In the genomic region with DNA sequence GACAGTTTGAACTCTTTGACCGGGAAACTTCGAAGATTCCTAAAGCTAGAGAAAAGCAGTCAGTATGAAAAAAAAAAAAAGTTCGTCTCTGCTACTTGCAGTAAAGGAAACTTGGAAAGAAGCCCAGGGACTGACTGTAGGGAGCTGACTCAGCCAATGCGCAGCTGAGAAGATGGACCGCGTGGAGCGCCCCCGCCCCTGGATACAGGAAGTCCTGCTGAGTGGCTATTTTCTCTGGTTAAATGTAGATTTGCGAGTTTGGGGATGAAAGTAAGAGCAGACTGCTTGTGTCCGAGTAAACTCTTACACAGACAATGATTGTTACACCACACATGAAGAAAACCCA, we compare ENCODE assay signal across 8 mouse cellular contexts. TPM values are rescaled to one million over a fixed set of nuclear protein-coding genes. Genes with fewer than 3 reads are reported as not detected.
A peak's percentile ranks its signal among the peaks of the same experiment; 100 is the strongest.
DNase-seq lines count a peak whose midpoint lies in the region; ATAC-seq and TF ChIP-seq lines count a peak whose summit lies in the region.

No protein-coding gene starts in this region.

- H3K9me3 ChIP-seq in ES-E14 (ENCODE audit: control insufficient read depth, insufficient read depth, low read depth, low read length): no peaks in the 10 kb centered on the region
- H3K9me3 ChIP-seq in hindbrain, embryonic 10.5 days: no peaks in the 10 kb centered on the region
- H3K9me3 ChIP-seq in neural tube, embryonic 14.5 days (ENCODE audit: control insufficient read depth, low read length): no peaks in the 10 kb centered on the region

- H3K4me2 ChIP-seq in neural tube, embryonic 14.5 days (ENCODE audit: low read depth, low read length): peak overlapping the region; percentile 15; the same call in 1 of the 2 replicates

- no peaks in the 10 kb centered on the region for H3K27me3 ChIP-seq in hindbrain, embryonic 10.5 days (ENCODE audit: insufficient read depth, poor library complexity, severe bottlenecking)
- no peaks in the 10 kb centered on the region for H3K27me3 ChIP-seq in neural tube, embryonic 14.5 days (ENCODE audit: control insufficient read depth, insufficient read depth, low read length)

- no peak for TF ChIP-seq POLR2A in lung, adult 2 months (IDR thresholded peaks at IDR 0.05; ENCODE audit: borderline replicate concordance, extremely low read depth, low read depth, low read length)

- H3K4me3 ChIP-seq in ES-E14 (ENCODE audit: insufficient read depth in 1 of 2, low read depth in 1 of 2, low read length in 2 of 2, poor library complexity in 1 of 2, severe bottlenecking in 1 of 2): 0 out of 4 replicates have a peak overlapping the region, but pooled peaks of 1 of the 2 experiments have one; percentile 4
- H3K4me3 ChIP-seq in hindbrain, embryonic 10.5 days: peak overlapping the region; percentile 34
- peak overlapping the region; percentile 43 for H3K4me3 ChIP-seq in lung, adult 2 months (replicated peaks; ENCODE audit: extremely low read depth, low read depth, low read length)
- H3K4me3 ChIP-seq in neural tube, embryonic 14.5 days (ENCODE audit: low read depth, low read length): no peak overlapping the region

- peak; percentile 33 for DNase-seq in ES-E14 (ENCODE audit: low read depth, low spot score)
- DNase-seq in cerebellum, adult 9-10 months: peak; percentile 63
- DNase-seq in frontal cortex, postnatal 14 days (ENCODE audit: low spot score in 2 of 2): peak; percentile 65 to 75
- peak; percentile 36 for DNase-seq in hindbrain, embryonic 10.5 days (ENCODE audit: low spot score)
- DNase-seq in layer of hippocampus, adult 9-10 months (ENCODE audit: low spot score): peak; percentile 60
- no peak for DNase-seq in lung, adult 2 months
- peak; percentile 53 for DNase-seq in thymus, postnatal 14 days

- peak; percentile 80 for ATAC-seq in neural tube, embryonic 14.5 days (ENCODE audit: low read depth)

- no peak overlapping the region for H3K27ac ChIP-seq in ES-E14 (ENCODE audit: insufficient read depth, low read depth, low read length, poor library complexity, severe bottlenecking)
- peak overlapping the region; percentile 66; the same call in 1 of the 2 replicates for H3K27ac ChIP-seq in hindbrain, embryonic 10.5 days
- peak overlapping the region; percentile 61; the same call in 1 of the 2 replicates for H3K27ac ChIP-seq in neural tube, embryonic 14.5 days (ENCODE audit: low read depth, low read length)

- H3K9ac ChIP-seq in ES-E14 (ENCODE audit: insufficient read depth, low read depth, low read length, poor library complexity, severe bottlenecking): no peak overlapping the region
- no peak overlapping the region for H3K9ac ChIP-seq in neural tube, embryonic 14.5 days (replicated peaks; ENCODE audit: low read depth, low read length)

- in situ Hi-C loops in ES-E14 (cut with MboI; ENCODE audit: low sequenced_read_pairs in 2 of 2, unreplicated experiment in 2 of 2): no loop called here

- peaks cover 3 to 5% of the 10 kb centered on the region in 2 experiments; a peak in 2 of 4 replicates for H3K4me1 ChIP-seq in ES-E14 (ENCODE audit: control insufficient read depth in 2 of 2, insufficient read depth in 2 of 2, low read length in 2 of 2, poor library complexity in 1 of 2)
- H3K4me1 ChIP-seq in hindbrain, embryonic 10.5 days (replicated peaks): peaks cover 15% of the 10 kb centered on the region
- peaks cover 15% of the 10 kb centered on the region for H3K4me1 ChIP-seq in lung, adult 2 months (ENCODE audit: control insufficient read depth, insufficient read depth, low read length)
- H3K4me1 ChIP-seq in neural tube, embryonic 14.5 days (ENCODE audit: control insufficient read depth, insufficient read depth, low read length): peaks cover 7% of the 10 kb centered on the region

- no peaks in the 10 kb centered on the region for H3K36me3 ChIP-seq in ES-E14 (ENCODE audit: control insufficient read depth, insufficient read depth, low read length, poor library complexity, severe bottlenecking)
- H3K36me3 ChIP-seq in hindbrain, embryonic 10.5 days: no peaks in the 10 kb centered on the region
- H3K36me3 ChIP-seq in neural tube, embryonic 14.5 days (ENCODE audit: control insufficient read depth, insufficient read depth, low read length): no peaks in the 10 kb centered on the region

- WGBS in hindbrain, embryonic 10.5 days: 4% methylated on average over 10 of the region's 10 CpGs
- WGBS in lung, adult 2 months: 3% methylated on average over 10 of the region's 10 CpGs
- 2% methylated on average over 10 of the region's 10 CpGs for WGBS in neural tube, embryonic 14.5 days

- no peak for TF ChIP-seq CTCF in lung, adult 2 months (IDR thresholded peaks at IDR 0.05; ENCODE audit: insufficient read depth, low read length)

TF ChIP-seq in ES-E14, 5 proteins besides CTCF, POLR2A, EP300 and RAD21:
- TF ChIP-seq CHD2 (IDR thresholded peaks at IDR 0.05; ENCODE audit: low read depth, low read length) (no peak), ZNF384 (IDR thresholded peaks at IDR 0.05; ENCODE audit: low read depth, low read length) (no peak), MAFK (IDR thresholded peaks at IDR 0.05; ENCODE audit: insufficient read depth, low read depth, low read length) (peak; percentile 42; the same call in 1 of the 2 replicates)

RNA-seq across cellular contexts. Expression of gene Rfx8, which starts 41.2 kb away (rescaled TPM):
- not detected in 2 replicates for total RNA-seq in ES-E14 (2012; rRNA removed)
- 0.12 and 0.22 TPM in 2 replicates for polyA plus RNA-seq in hindbrain, embryonic 10.5 days (2016; fragmentation: Nextera tagmentation; extraction: Ambion mirVana)
- 0.14 and 0.24 TPM in 2 replicates for polyA plus RNA-seq in lung, adult 2 months (2012; rRNA removed)
- polyA plus RNA-seq in neural tube, embryonic 14.5 days (2014; fragmentation: Nextera tagmentation; extraction: Ambion mirVana): 0.13 and 0.16 TPM in 2 replicates

RNA-seq across cellular contexts. Expression of gene Gm3646, which starts 43.1 kb away (rescaled TPM):
- total RNA-seq in ES-E14 (2012; rRNA removed): not detected in 2 replicates
- not detected in 2 replicates for polyA plus RNA-seq in hindbrain, embryonic 10.5 days (2016; fragmentation: Nextera tagmentation; extraction: Ambion mirVana)
- not detected in 2 replicates for polyA plus RNA-seq in lung, adult 2 months (2012; rRNA removed)
- not detected in 2 replicates for polyA plus RNA-seq in neural tube, embryonic 14.5 days (2014; fragmentation: Nextera tagmentation; extraction: Ambion mirVana)
